Mouse (Mus musculus) liver, adult 2 months (tissue): ENCODE data around the gene Fbln2.

ENCODE experiments used
- CTCF ChIP-seq: fragments of 200-500 bp; IDR thresholded peaks from 2 replicates; pipeline ENCODE4 v1.5.1; 2011; ENCODE audit warnings: low read depth, low read length, control low read depth
- POLR2A ChIP-seq: fragments of 200-500 bp; IDR thresholded peaks from 2 replicates; pipeline ENCODE4 v1.6.1; 2011; ENCODE audit warnings: low read length, control low read depth; ENCODE audit not compliant: insufficient read depth; ENCODE audit errors: extremely low read depth

DNA sequence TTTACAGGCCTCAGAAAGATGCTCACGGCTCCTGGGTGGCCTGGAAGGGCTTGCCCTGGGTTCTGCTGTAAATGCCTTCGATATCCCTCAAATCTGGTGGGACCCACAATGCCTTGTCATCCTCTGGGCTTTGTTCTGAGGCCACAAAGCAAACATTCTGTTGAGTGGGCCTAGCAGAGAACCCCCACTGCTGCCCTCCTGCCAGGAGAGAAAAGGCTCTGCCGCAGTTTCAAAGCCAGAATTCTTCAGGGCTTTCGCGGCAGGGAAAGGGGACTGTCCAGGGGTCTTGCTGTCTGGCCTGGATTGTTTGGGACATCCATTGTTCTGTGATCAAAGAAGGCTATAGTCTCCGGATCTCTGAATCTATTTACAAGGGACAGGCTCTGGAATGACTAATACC is 33.1 kb downstream of the Fbln2 start:
- TF ChIP-seq CTCF (no peak), POLR2A (no peak)
